Mouse (Mus musculus) forebrain, embryonic 16.5 days (tissue): ENCODE measurements at regions not wholly inside any gene's neighbourhood (a gene's known extent, or its start where the extent isn't known, plus 50 kb on each side); places are given as distances from the start of the nearest gene placed in this dataset.

ENCODE experiments used
- ATAC-seq: fragments of 200-750 bp; cut with Nextera tagmentation; 2 replicates; pipeline ENCODE4 v1.8.0; 2017; ENCODE audit warnings: mild to moderate bottlenecking, moderate library complexity
- H3K27ac ChIP-seq: fragments of 300-500 bp; sonication (generic); 2 replicates; pipeline ENCODE4 v1.5.1; 2014; ENCODE audit warnings: low read length, control low read depth
- H3K27me3 ChIP-seq: fragments of 300-500 bp; sonication (generic); replicated peaks from 2 replicates; pipeline ENCODE4 v1.6.1; 2014; ENCODE audit warnings: low read length; ENCODE audit not compliant: control insufficient read depth, insufficient read depth
- H3K36me3 ChIP-seq: fragments of 300-500 bp; sonication (generic); 2 replicates; pipeline ENCODE4 v1.6.1; 2014; ENCODE audit not compliant: control insufficient read depth, insufficient read depth
- H3K4me1 ChIP-seq: fragments of 300-500 bp; sonication (generic); replicated peaks from 2 replicates; pipeline ENCODE4 v1.6.1; 2014; ENCODE audit warnings: low read length; ENCODE audit not compliant: control insufficient read depth, insufficient read depth
- H3K4me2 ChIP-seq: fragments of 300-500 bp; sonication (generic); 2 replicates; pipeline ENCODE4 v1.6.1; 2014; ENCODE audit warnings: mild to moderate bottlenecking, low read length, control low read depth
- H3K4me3 ChIP-seq: fragments of 300-500 bp; sonication (generic); replicated peaks from 2 replicates; pipeline ENCODE4 v1.5.1; 2014; ENCODE audit warnings: mild to moderate bottlenecking, low read length, control low read depth
- H3K9ac ChIP-seq: fragments of 300-500 bp; sonication (generic); replicated peaks from 2 replicates; pipeline ENCODE4 v1.6.1; 2014; ENCODE audit warnings: low read depth, low read length, control low read depth
- H3K9me3 ChIP-seq: fragments of 300-500 bp; sonication (generic); 2 replicates; pipeline ENCODE4 v1.6.1; 2016; ENCODE audit warnings: low read length; ENCODE audit not compliant: control insufficient read depth
- WGBS: fragments of 180-500 bp; shearing (Covaris S2); extraction: QIAGEN DNeasy Blood & Tissue Kit; methylation state at CpG from one replicate; pipeline ENCODE4 v1.1.7; 2014; 5-methylcytosine and 5-hydroxymethylcytosine counted together

DNA sequence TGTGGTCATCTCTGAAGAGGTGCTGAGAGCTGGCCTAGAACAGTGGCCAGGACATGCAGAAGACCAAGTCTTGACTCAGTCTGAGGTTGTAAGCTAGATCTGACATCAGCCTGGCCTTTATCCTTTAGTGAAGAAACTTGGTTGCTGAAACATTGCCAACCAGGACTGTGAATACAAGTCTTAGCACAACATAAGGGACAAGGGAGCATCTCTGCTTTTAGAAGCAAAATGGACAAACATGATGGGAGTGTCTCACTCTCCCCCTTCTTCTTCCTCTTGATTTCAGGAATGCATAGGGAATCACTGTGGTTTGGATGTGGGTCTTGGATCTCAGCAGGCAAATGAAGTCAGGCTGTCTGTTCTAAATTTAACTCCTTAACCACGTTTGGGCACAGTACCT lies 529.1 kb upstream of the Tnc start:
- Histone ChIP-seq H3K4me3 (no peak overlapping the region), H3K9me3 (no peaks in the 10 kb centered on the region), H3K9ac (no peak overlapping the region), H3K4me2 (no peak overlapping the region), H3K27ac (no peak overlapping the region), H3K4me1 (no peaks in the 10 kb centered on the region), H3K27me3 (no peaks in the 10 kb centered on the region), H3K36me3 (no peaks in the 10 kb centered on the region)
- 52% methylated on average over 1 of the region's 1 CpGs for WGBS
- no peak for ATAC-seq

DNA sequence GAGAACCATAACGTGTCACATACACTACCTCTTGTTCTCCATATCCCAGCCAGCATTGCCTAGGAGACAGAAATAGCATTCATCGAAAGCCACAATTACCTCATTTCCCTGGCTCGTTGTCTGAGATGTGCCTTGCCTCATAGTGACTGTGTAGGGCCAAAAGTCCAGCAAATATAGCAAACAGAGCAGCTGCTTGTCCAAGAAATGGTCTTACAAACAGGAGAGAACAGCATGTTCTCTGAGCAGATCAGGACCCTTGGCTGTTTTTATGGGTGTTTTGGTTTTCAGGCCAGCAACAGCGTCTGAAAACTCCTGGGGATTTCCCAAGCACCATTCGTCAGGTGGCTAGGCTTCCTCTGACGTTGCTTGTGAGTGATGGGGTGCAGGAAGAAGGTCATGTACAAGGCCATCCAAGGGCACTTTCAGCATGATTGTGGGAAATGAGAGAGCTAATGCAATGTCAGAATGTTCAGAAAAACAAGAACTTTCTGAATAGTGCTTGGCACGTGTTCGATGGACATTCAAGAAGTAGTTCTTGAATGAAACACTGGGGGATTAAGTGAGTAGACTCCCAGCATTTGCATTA lies 528.9 kb upstream of the Pappa start:
- H3K4me1 ChIP-seq = no peaks in the 10 kb centered on the region
- WGBS = 56% methylated on average over 8 of the region's 8 CpGs
- no peak overlapping the region for H3K4me3 ChIP-seq
- H3K4me2 ChIP-seq = no peak overlapping the region
- H3K9ac ChIP-seq = no peak overlapping the region
- no peak overlapping the region for H3K27ac ChIP-seq
- H3K27me3 ChIP-seq = peaks cover 7% of the 10 kb centered on the region; the same call in 1 of the 2 replicates
- no peak; the same call in 1 of the 2 replicates for ATAC-seq
- no peaks in the 10 kb centered on the region for H3K9me3 ChIP-seq
- H3K36me3 ChIP-seq = no peaks in the 10 kb centered on the region

DNA sequence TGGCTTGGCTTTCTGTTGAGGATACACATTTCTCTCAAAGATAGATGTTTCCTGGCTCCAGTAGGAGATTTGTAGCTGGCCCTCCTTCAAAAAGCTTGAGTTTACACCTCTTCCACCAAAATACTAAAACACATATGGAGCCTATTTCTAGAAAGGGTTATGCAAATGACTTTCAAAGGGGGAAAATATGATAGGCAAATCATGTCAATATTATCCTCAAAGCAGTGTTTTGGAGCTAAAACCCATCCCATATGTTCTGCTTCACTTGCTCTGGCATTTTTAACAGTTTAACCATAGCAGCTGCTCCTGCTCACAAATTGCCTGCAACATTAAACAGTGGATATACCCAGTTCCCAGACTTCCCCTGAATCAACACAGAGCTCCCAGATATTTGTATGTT lies 525.5 kb upstream of the Pappa start:
- Histone ChIP-seq H3K27ac (no peak overlapping the region), H3K4me1 (no peaks in the 10 kb centered on the region), H3K4me2 (no peak overlapping the region), H3K27me3 (peaks cover 7% of the 10 kb centered on the region; the same call in 1 of the 2 replicates), H3K9me3 (no peaks in the 10 kb centered on the region), H3K4me3 (no peak overlapping the region), H3K36me3 (no peaks in the 10 kb centered on the region), H3K9ac (no peak overlapping the region)
- ATAC-seq = peak; percentile 96

DNA sequence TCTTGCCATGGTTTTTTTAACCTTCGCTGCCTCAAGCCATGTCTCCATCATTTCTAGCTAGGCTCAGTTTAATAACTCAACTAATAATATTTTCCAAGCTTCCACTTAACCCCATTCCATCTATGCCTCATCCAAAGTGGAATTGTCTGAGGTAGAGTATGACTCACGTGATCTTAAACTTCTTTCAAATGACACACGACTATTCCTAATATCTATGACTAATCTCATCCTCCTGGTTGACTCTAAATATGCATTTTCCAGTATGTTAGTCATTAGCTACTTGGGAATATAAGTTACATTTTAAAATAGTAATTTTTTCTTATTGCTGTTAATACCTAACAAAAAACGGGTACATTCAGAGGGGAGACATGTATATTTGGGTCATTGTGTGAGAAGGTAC lies 524.8 kb upstream of the Pappa start:
- peaks cover 7% of the 10 kb centered on the region; the same call in 1 of the 2 replicates for H3K27me3 ChIP-seq
- 94% methylated on average over 4 of the region's 4 CpGs for WGBS
- ATAC-seq = no peak
- no peaks in the 10 kb centered on the region for H3K4me1 ChIP-seq
- H3K4me3 ChIP-seq = no peak overlapping the region
- no peaks in the 10 kb centered on the region for H3K36me3 ChIP-seq
- H3K4me2 ChIP-seq = no peak overlapping the region
- no peak overlapping the region for H3K27ac ChIP-seq
- no peaks in the 10 kb centered on the region for H3K9me3 ChIP-seq
- H3K9ac ChIP-seq = no peak overlapping the region

DNA sequence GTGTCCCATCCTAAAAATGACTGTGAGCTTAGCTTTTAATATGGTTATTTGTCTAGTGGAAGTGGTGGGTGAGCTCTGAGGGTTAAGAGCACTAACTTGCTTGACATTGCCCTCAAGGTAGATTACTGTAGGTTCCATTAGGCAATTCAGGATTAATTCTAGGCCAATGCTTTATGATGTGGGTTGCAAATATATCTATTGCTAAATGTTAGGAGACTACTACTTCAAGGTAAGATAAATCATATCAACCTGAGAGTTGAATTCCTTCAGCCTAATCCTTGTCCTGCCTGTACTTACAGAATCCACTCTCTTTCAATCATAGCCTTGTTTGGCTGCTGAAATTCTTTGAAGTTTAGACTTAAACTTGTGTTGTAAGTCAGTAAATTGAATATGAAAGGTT lies 501.2 kb upstream of the Pappa start:
- H3K4me3 ChIP-seq = no peak overlapping the region
- no peaks in the 10 kb centered on the region for H3K27me3 ChIP-seq
- ATAC-seq = no peak
- H3K9me3 ChIP-seq = no peaks in the 10 kb centered on the region
- H3K9ac ChIP-seq = no peak overlapping the region
- no peak overlapping the region for H3K27ac ChIP-seq
- no peaks in the 10 kb centered on the region for H3K36me3 ChIP-seq
- no peaks in the 10 kb centered on the region for H3K4me1 ChIP-seq
- no peak overlapping the region for H3K4me2 ChIP-seq

DNA sequence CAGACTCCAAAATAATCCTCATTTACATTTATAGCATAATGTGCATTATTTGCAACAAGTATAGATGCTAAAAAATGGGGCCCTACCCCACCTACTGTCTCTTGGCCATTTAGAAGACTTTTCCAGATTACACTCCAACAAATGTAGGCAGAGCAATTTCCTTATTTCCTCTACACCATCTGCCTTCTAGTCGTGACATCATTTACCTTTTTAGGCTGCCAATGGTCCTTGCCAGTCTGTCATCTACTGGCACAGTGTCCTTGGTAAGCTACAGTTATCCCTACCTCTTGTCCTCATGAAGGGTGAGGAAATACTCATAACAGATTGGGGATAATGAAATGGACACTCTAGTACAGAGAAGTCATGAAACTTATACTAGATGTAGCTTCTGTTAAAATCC lies 491.8 kb upstream of the Pappa start:
- Histone ChIP-seq H3K27me3 (no peaks in the 10 kb centered on the region), H3K27ac (no peak overlapping the region), H3K36me3 (no peaks in the 10 kb centered on the region), H3K4me2 (no peak overlapping the region), H3K4me3 (no peak overlapping the region), H3K9ac (no peak overlapping the region), H3K4me1 (no peaks in the 10 kb centered on the region), H3K9me3 (no peaks in the 10 kb centered on the region)
- no peak for ATAC-seq
- WGBS = 68% methylated on average over 1 of the region's 1 CpGs

DNA sequence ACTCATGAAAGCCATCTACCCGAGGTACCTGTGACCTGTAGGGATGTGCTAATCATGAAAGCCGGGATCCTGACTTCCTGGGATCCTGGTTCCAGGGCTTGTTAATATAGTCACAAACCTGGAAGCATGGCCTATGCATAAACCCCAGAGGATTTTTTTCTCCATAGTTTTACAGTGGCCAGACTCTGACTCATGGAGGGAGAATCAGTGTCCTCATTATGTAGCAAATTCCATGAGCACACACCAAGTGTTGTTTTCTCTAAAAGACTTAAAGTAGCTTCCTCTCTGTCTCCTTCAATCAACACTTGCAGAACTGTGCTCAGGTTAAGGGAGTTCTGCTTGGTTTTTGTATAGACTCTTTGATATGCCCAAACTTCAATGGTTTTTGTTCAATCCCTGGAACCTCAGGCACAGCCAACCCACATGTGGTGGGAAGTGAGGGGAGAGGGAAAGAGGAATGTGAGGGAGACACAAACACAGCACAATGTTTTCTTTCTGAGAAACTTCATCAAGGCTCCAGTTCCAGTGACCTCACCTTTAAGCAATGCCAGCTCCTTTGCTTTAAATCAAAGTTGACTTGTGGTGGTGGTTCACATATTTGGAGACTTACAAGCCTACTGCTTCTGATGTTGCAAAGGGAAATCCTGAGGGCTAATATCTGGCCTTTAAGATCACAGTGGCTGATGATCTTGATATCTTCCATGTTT lies 488.6 kb upstream of the Pappa start:
- Histone ChIP-seq H3K36me3 (no peaks in the 10 kb centered on the region), H3K27me3 (no peaks in the 10 kb centered on the region), H3K9ac (no peak overlapping the region), H3K4me3 (no peak overlapping the region), H3K9me3 (no peaks in the 10 kb centered on the region), H3K4me2 (no peak overlapping the region), H3K4me1 (no peaks in the 10 kb centered on the region), H3K27ac (no peak overlapping the region)
- WGBS = 88% methylated on average over 2 of the region's 2 CpGs
- ATAC-seq = no peak

DNA sequence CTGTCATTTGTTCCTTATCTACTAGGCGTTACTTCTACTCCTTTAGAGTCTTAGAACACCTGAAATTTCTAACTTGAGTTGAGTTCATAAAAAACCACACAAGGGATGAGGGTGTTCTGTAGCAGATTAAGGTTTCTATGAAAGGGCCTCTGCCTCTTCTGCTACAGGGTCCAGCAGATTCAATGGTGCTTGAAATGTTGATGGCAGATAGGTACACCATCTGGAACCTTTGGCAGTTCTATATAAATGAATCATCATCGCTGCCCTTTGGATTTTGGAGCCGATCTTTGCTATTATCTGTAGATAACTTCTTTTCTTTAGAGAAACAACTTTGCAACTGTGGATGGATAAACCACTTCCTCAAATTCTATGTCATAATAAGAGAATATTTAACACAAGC lies 483.9 kb upstream of the Pappa start:
- no peak overlapping the region for H3K9ac ChIP-seq
- ATAC-seq = no peak
- no peaks in the 10 kb centered on the region for H3K9me3 ChIP-seq
- 87% methylated on average over 3 of the region's 3 CpGs for WGBS
- no peaks in the 10 kb centered on the region for H3K4me1 ChIP-seq
- no peaks in the 10 kb centered on the region for H3K36me3 ChIP-seq
- H3K27ac ChIP-seq = no peak overlapping the region
- H3K27me3 ChIP-seq = no peaks in the 10 kb centered on the region
- no peak overlapping the region for H3K4me3 ChIP-seq
- no peak overlapping the region for H3K4me2 ChIP-seq

DNA sequence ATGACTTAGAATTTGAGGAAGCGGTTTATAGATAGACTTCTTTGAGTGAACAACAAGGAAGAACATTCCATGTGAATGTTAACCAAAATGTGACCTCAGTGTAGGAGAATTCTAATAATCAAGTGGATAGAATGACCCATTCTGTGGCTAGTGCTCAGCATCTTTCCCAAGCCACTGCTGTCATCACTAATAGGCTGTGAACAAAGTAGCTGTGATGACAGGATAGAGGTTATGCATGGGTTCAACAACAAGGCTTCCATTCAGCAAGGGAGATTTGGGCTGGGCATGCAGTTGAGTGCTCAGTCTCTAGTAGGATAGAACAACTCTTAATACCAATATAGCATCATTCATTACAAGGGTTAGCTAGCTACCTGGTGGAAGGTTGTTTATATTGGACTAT lies 483.0 kb upstream of the Pappa start:
- Histone ChIP-seq H3K9ac (no peak overlapping the region), H3K4me1 (no peaks in the 10 kb centered on the region), H3K36me3 (no peaks in the 10 kb centered on the region), H3K9me3 (no peaks in the 10 kb centered on the region), H3K4me2 (no peak overlapping the region), H3K4me3 (no peak overlapping the region), H3K27me3 (no peaks in the 10 kb centered on the region), H3K27ac (no peak overlapping the region)
- WGBS = 91% methylated on average over 1 of the region's 1 CpGs
- no peak for ATAC-seq

DNA sequence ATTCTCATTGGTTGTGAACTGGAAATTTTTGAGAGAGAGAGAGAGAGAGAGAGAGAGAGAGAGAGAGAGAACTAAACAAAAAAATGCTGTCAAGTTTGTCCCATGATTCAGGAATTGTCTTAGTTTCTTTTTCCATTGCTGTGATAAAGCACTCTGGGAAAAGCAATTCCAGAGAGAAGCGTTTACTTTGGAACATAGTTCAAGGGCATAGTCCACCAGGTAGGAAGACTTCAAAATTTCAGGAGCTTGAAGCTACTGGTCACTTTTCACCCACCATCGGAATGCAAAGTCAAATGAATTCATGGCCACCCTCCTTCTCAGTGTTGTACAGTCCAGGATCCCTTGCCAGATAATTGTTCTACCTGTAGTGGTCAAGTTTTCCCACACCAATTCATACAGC lies 478.8 kb upstream of the Pappa start:
- 96% methylated on average over 2 of the region's 2 CpGs for WGBS
- no peak overlapping the region for H3K4me2 ChIP-seq
- no peaks in the 10 kb centered on the region for H3K4me1 ChIP-seq
- no peak overlapping the region for H3K27ac ChIP-seq
- H3K9ac ChIP-seq = no peak overlapping the region
- no peak overlapping the region for H3K4me3 ChIP-seq
- H3K36me3 ChIP-seq = no peaks in the 10 kb centered on the region
- H3K9me3 ChIP-seq = no peaks in the 10 kb centered on the region
- H3K27me3 ChIP-seq = no peaks in the 10 kb centered on the region
- ATAC-seq = no peak
